Mouse (Mus musculus) MEL (cell line): Measurements from ENCODE around the gene Drd3. TPM values are rescaled to one million over a fixed set of nuclear protein-coding genes. Genes with fewer than 3 reads are reported as not detected.

Experiments
- DNase-seq: peaks from one replicate; pipeline ENCODE4 v3.0.0; 2011; ENCODE audit warnings: low read depth, low spot score
- H3K27ac ChIP-seq: 2 replicates; pipeline ENCODE4 v1.5.1; 2012; ENCODE audit warnings: low read depth, mild to moderate bottlenecking, control low read depth, low read length, moderate library complexity; ENCODE audit not compliant: control insufficient read depth
- H3K27me3 ChIP-seq, 2 experiments: fragments of 150-350 bp in 1 of 2; sonication (generic) in 1 of 2; 2 replicates each; pipeline ENCODE4 v1.6.1; 2012; ENCODE audit warnings: low read length in 2 of 2, mild to moderate bottlenecking in 2 of 2, improper control_type of control experiment in 1 of 2, moderate library complexity in 1 of 2; ENCODE audit not compliant: insufficient read depth in 2 of 2, control insufficient read depth in 1 of 2
- H3K36me3 ChIP-seq, 2 experiments: 2 replicates each; pipeline ENCODE4 v1.6.1; 2012 to 2014; ENCODE audit warnings: low read length in 2 of 2, improper control_type of control experiment in 1 of 2, inconsistent platforms in 1 of 2, mild to moderate bottlenecking in 1 of 2; ENCODE audit not compliant: insufficient read depth in 2 of 2, control insufficient read depth in 1 of 2
- H3K4me1 ChIP-seq, 2 experiments: fragments of 150-350 bp in 1 of 2; sonication (generic) in 1 of 2; 2 replicates each; pipeline ENCODE4 v1.6.1; 2012; ENCODE audit warnings: low read length in 2 of 2, improper control_type of control experiment in 1 of 2, mild to moderate bottlenecking in 1 of 2; ENCODE audit not compliant: insufficient read depth in 2 of 2, control insufficient read depth in 1 of 2
- H3K4me3 ChIP-seq, 2 experiments: fragments of 150-350 bp in 1 of 2; sonication (generic) in 1 of 2; 2 replicates each; pipeline ENCODE4 v1.5.1; 2012; ENCODE audit warnings: low read depth in 2 of 2, low read length in 2 of 2, mild to moderate bottlenecking in 2 of 2, moderate library complexity in 2 of 2, control low read depth in 1 of 2, improper control_type of control experiment in 1 of 2; ENCODE audit not compliant: control insufficient read depth in 1 of 2, insufficient read depth in 1 of 2
- H3K79me2 ChIP-seq: 2 replicates; pipeline ENCODE4 v1.6.1; 2012; ENCODE audit warnings: mild to moderate bottlenecking, low read length, moderate library complexity; ENCODE audit not compliant: control insufficient read depth, poor library complexity, insufficient read depth
- H3K9ac ChIP-seq: 2 replicates; pipeline ENCODE4 v1.6.1; 2012; ENCODE audit warnings: low read depth, mild to moderate bottlenecking, control low read depth, low read length, moderate library complexity; ENCODE audit not compliant: control insufficient read depth, poor library complexity, severe bottlenecking
- H3K9me3 ChIP-seq: fragments of 150-350 bp; sonication (generic); replicated peaks from 2 replicates; pipeline ENCODE4 v1.6.1; 2012; ENCODE audit warnings: mild to moderate bottlenecking, low read length, improper control_type of control experiment, moderate library complexity; ENCODE audit not compliant: insufficient read depth
- BHLHE40 ChIP-seq: IDR thresholded peaks from 2 replicates; pipeline ENCODE4 v1.6.1; 2012; ENCODE audit warnings: low read depth, mild to moderate bottlenecking, inconsistent platforms, low read length, improper control_type of control experiment, borderline replicate concordance
- CTCF ChIP-seq, 3 experiments: IDR thresholded peaks in 2 of 3; conservative IDR thresholded peaks in 1 of 3; 2 replicates each; pipeline ENCODE4 v1.5.1; 2011 to 2012; ENCODE audit warnings: low read length in 3 of 3, low read depth in 2 of 3, mild to moderate bottlenecking in 2 of 3, improper control_type of control experiment in 1 of 3, inconsistent platforms in 1 of 3, mixed read lengths in 1 of 3, moderate library complexity in 1 of 3; ENCODE audit not compliant: control insufficient read depth in 1 of 3, insufficient read depth in 1 of 3, poor library complexity in 1 of 3, severe bottlenecking in 1 of 3
- E2F4 ChIP-seq: IDR thresholded peaks from 2 replicates; pipeline ENCODE4 v1.6.1; 2011; ENCODE audit warnings: low read depth, low read length, improper control_type of control experiment, borderline replicate concordance
- ELF1 ChIP-seq: IDR thresholded peaks from 2 replicates; pipeline ENCODE4 v1.6.1; 2014; ENCODE audit warnings: low read depth, mild to moderate bottlenecking, inconsistent platforms, low read length, improper control_type of control experiment, moderate library complexity
- ETS1 ChIP-seq: IDR thresholded peaks from 2 replicates; pipeline ENCODE4 v1.6.1; 2012; ENCODE audit warnings: low read depth, mild to moderate bottlenecking, inconsistent platforms, low read length, improper control_type of control experiment, moderate library complexity
- GABPA ChIP-seq: IDR thresholded peaks from 2 replicates; pipeline ENCODE4 v1.6.1; 2012; ENCODE audit warnings: low read depth, mild to moderate bottlenecking, inconsistent platforms, low read length, improper control_type of control experiment, moderate library complexity
- GATA1 ChIP-seq: IDR thresholded peaks from 2 replicates; pipeline ENCODE4 v1.6.1; 2011; ENCODE audit warnings: low read depth, low read length, improper control_type of control experiment
- JUND ChIP-seq: IDR thresholded peaks from 2 replicates; pipeline ENCODE4 v1.6.1; 2011; ENCODE audit warnings: low read depth, mild to moderate bottlenecking, improper control_type of control experiment, low read length
- MAX ChIP-seq: IDR thresholded peaks from 2 replicates; pipeline ENCODE4 v1.6.1; 2011; ENCODE audit warnings: low read length, improper control_type of control experiment
- MAZ ChIP-seq: IDR thresholded peaks from 2 replicates; pipeline ENCODE4 v1.6.1; 2012; ENCODE audit warnings: low read depth, mild to moderate bottlenecking, inconsistent platforms, low read length, improper control_type of control experiment
- MYB ChIP-seq: IDR thresholded peaks from 2 replicates; pipeline ENCODE4 v1.6.1; 2011; ENCODE audit warnings: mild to moderate bottlenecking, low read depth, low read length, improper control_type of control experiment
- NELFE ChIP-seq: IDR thresholded peaks from 2 replicates; pipeline ENCODE4 v1.6.1; 2011; ENCODE audit warnings: low read depth, low read length, improper control_type of control experiment
- POLR2AphosphoS5 ChIP-seq: IDR thresholded peaks from 2 replicates; pipeline ENCODE4 v1.6.1; 2012; ENCODE audit warnings: low read depth, borderline replicate concordance, mild to moderate bottlenecking, inconsistent platforms, low read length, moderate library complexity, mixed read lengths
- RAD21 ChIP-seq: IDR thresholded peaks from 2 replicates; pipeline ENCODE4 v1.6.1; 2011; ENCODE audit warnings: mild to moderate bottlenecking, low read depth, low read length, improper control_type of control experiment
- RCOR1 ChIP-seq: IDR thresholded peaks from 2 replicates; pipeline ENCODE4 v1.6.1; 2012; ENCODE audit warnings: low read depth, mild to moderate bottlenecking, inconsistent platforms, low read length, improper control_type of control experiment
- TBP ChIP-seq: IDR thresholded peaks from 2 replicates; pipeline ENCODE4 v1.8.0; 2011; ENCODE audit warnings: low read depth, low read length, improper control_type of control experiment
- UBTF ChIP-seq: IDR thresholded peaks from 2 replicates; pipeline ENCODE4 v1.6.1; 2012; ENCODE audit warnings: low read depth, mild to moderate bottlenecking, inconsistent platforms, low read length, improper control_type of control experiment, moderate library complexity, borderline replicate concordance; ENCODE audit not compliant: insufficient read depth
- USF2 ChIP-seq, 2 experiments: IDR thresholded peaks; 2 replicates each; pipeline ENCODE4 v1.6.1; 2011 to 2012; ENCODE audit warnings: improper control_type of control experiment in 2 of 2, low read length in 2 of 2, borderline replicate concordance in 1 of 2, inconsistent platforms in 1 of 2, low read depth in 1 of 2, mild to moderate bottlenecking in 1 of 2; ENCODE audit not compliant: insufficient read depth in 1 of 2
- ZC3H11A ChIP-seq: IDR thresholded peaks from 2 replicates; pipeline ENCODE4 v1.6.1; 2012; ENCODE audit warnings: low read depth, mild to moderate bottlenecking, inconsistent platforms, low read length, improper control_type of control experiment
- ZMIZ1 ChIP-seq: IDR thresholded peaks from 2 replicates; pipeline ENCODE4 v1.6.1; 2012; ENCODE audit warnings: low read depth, mild to moderate bottlenecking, inconsistent platforms, low read length, improper control_type of control experiment, moderate library complexity
- polyA plus RNA-seq, 2 experiments: library from polyadenylated mRNA; stranded (reverse) in 1 of 2; unstranded in 1 of 2; fragments of >175 nt in 1 of 2; fragments of >200 nt in 1 of 2; gene quantifications; 2 replicates each; pipeline versions ENCODE4 v1.2.1 to v1.2.4; 2012; ENCODE audit warnings: low replicate concordance in 2 of 2, low read depth in 1 of 2; ENCODE audit not compliant: insufficient read length in 2 of 2, insufficient read depth in 1 of 2, missing spikeins in 1 of 2
- total RNA-seq: library from RNA; depleted of rRNA; stranded (reverse); fragments of 300-350 nt; gene quantifications from 2 replicates; pipeline ENCODE4 v1.2.3, GENCODE M21; 2012

Gene Drd3
- total and polyA plus RNA-seq, 3 experiments = not detected

- Histone ChIP-seq H3K4me1 (no peaks in the 10 kb centered on the region), H3K9me3 (no peaks in the 10 kb centered on the region), H3K4me3 (no peak overlapping the region)
- no peak for DNase-seq
- no peak for TF ChIP-seq USF2 (IDR thresholded peaks at IDR 0.05; ENCODE audit: borderline replicate concordance in 1 of 2, insufficient read depth in 1 of 2, low read depth in 1 of 2, low read length in 2 of 2)
- TF ChIP-seq, all 39 proteins: peak for 0
- Histone ChIP-seq H3K36me3 (peaks cover 0 to 2% of the 10 kb centered on the region in 2 experiments; a peak in 1 of 4 replicates), H3K27ac (no peak overlapping the region), H3K27me3 (no peaks in the 10 kb centered on the region), H3K9ac (no peak overlapping the region), H3K79me2 (no peaks in the 10 kb centered on the region)
Measured at GRCm38 (mm10) chr16:43858941-43859476, 105.2 kb downstream of the Drd3 start.

- no peaks in the 10 kb centered on the region for H3K4me1 ChIP-seq
- no peaks in the 10 kb centered on the region for H3K9me3 ChIP-seq
- no peak for DNase-seq
- H3K27me3 ChIP-seq = no peaks in the 10 kb centered on the region
- no peak overlapping the region for H3K9ac ChIP-seq
- H3K79me2 ChIP-seq = no peaks in the 10 kb centered on the region
- no peak overlapping the region for H3K27ac ChIP-seq
- peaks cover 0 to 2% of the 10 kb centered on the region in 2 experiments; a peak in 1 of 4 replicates for H3K36me3 ChIP-seq
- no peak overlapping the region for H3K4me3 ChIP-seq
- TF ChIP-seq E2F4 (no peak), RCOR1 (no peak), GABPA (no peak), BHLHE40 (no peak), POLR2AphosphoS5 (no peak), TBP (no peak), CTCF (IDR thresholded peaks at IDR 0.05 in 2 of 3, conservative IDR thresholded peaks at IDR 0.05 in 1 of 3; ENCODE audit: control insufficient read depth in 1 of 3, insufficient read depth in 1 of 3, low read depth in 2 of 3, low read length in 3 of 3, poor library complexity in 1 of 3, severe bottlenecking in 1 of 3) (no peak)
Measured at GRCm38 (mm10) chr16:43860624-43861023, 106.8 kb downstream of the Drd3 start.

GRCm38 (mm10) chr16:43869805-43870204 lies 116.0 kb downstream of the Drd3 start:
- no peaks in the 10 kb centered on the region for H3K27me3 ChIP-seq
- H3K79me2 ChIP-seq = no peaks in the 10 kb centered on the region
- no peak overlapping the region for H3K4me3 ChIP-seq
- no peak overlapping the region for H3K9ac ChIP-seq
- no peaks in the 10 kb centered on the region for H3K9me3 ChIP-seq
- peaks cover 0 to 7% of the 10 kb centered on the region in 2 experiments for H3K36me3 ChIP-seq
- 0 out of 4 replicates have a peak, but pooled peaks cover 0 to 1% of the 10 kb centered on the region in 2 experiments for H3K4me1 ChIP-seq
- H3K27ac ChIP-seq = no peak overlapping the region
- no peak for DNase-seq
- no peak for TF ChIP-seq MAX
- TF ChIP-seq NELFE = no peak
- TF ChIP-seq GATA1 = no peak
- no peak for TF ChIP-seq UBTF
- TF ChIP-seq ZC3H11A = no peak
- no peak for TF ChIP-seq MAZ
- no peak for TF ChIP-seq ELF1
- no peak for TF ChIP-seq POLR2AphosphoS5
- TF ChIP-seq ZMIZ1 = no peak
- no peak for TF ChIP-seq BHLHE40
- TF ChIP-seq ETS1 = no peak
- no peak for TF ChIP-seq MYB
- TF ChIP-seq TBP = no peak
- no peak for TF ChIP-seq JUND
- TF ChIP-seq RAD21 = no peak
